Mouse (Mus musculus) bone marrow macrophage, adult 2 months (primary cell): ENCODE results near the gene Cpsf7.

Source experiments
- CTCF ChIP-seq: IDR thresholded peaks from 2 replicates; pipeline ENCODE4 v1.5.1; 2012; ENCODE audit warnings: low read depth, mild to moderate bottlenecking, low read length, moderate library complexity
- POLR2A ChIP-seq: IDR thresholded peaks from 2 replicates; pipeline ENCODE4 v1.6.1; 2012; ENCODE audit warnings: mild to moderate bottlenecking, low read depth, low read length, borderline replicate concordance

GRCm38 (mm10) chr19:10525106-10525901 lies at the start of gene Cpsf7:
- TF ChIP-seq CTCF (no peak), POLR2A (no peak)
